Mouse (Mus musculus): ENCODE data around the gene Cyp27b1.
"Not testable (repeated sequence)": the region's sequence is repeated elsewhere in the genome, so short reads cannot be mapped to it uniquely, and the experiment has no call there.

Cyp27b1 gene

DNA sequence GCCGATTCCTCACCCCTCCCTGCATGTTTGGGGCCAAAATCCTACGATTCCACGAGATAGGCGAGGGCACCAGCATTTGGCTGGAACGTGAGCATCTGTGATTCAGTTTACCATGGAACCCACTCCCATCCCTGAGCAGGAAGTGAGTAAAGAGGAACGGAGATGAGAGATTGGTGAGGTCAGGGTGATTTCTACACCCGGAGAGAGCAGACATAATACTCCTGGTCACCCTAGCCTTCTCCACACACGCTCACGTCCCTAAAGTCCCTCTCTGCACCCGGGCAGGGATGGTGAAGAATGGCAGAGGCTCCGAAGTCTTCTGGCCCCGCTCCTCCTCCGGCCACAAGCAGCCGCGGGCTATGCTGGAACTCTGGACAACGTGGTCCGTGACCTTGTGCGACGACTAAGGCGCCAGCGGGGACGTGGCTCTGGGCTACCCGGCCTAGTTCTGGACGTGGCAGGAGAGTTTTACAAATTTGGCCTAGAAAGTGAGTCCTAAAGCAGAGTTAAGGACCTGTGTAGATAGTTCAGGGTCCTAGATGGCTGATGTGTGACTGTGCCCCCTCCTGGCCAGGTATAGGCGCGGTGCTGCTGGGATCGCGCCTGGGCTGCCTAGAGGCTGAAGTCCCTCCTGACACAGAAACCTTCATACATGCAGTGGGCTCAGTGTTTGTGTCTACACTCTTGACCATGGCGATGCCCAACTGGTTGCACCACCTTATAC, 1.5 kb downstream of the Cyp27b1 start:
- DNase-seq (ENCODE audit: low spot score in 2 of 2) = no peak

DNA sequence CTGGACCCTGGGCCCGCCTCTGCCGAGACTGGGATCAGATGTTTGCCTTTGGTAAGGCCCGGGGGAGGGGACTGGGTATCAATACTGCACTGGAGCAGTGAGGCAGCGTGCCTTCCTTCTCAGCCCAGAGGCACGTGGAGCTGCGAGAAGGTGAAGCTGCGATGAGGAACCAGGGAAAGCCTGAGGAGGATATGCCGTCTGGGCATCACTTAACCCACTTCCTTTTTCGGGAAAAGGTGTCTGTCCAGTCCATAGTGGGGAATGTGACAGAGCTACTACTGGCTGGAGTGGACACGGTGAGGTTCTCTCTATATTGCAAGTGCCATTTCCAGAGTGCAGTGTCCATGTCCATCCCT, 2.0 kb downstream of the Cyp27b1 start:
- no peak for DNase-seq (ENCODE audit: low spot score in 2 of 2)

- no peak for DNase-seq (ENCODE audit: low spot score in 2 of 2)
Measured at GRCm38 (mm10) chr10:127054646-127055045, 6.6 kb downstream of the Cyp27b1 start.

- DNase-seq (ENCODE audit: low spot score in 2 of 2) = no peak
Measured at GRCm38 (mm10) chr10:127055406-127055805, 7.4 kb downstream of the Cyp27b1 start.

DNA sequence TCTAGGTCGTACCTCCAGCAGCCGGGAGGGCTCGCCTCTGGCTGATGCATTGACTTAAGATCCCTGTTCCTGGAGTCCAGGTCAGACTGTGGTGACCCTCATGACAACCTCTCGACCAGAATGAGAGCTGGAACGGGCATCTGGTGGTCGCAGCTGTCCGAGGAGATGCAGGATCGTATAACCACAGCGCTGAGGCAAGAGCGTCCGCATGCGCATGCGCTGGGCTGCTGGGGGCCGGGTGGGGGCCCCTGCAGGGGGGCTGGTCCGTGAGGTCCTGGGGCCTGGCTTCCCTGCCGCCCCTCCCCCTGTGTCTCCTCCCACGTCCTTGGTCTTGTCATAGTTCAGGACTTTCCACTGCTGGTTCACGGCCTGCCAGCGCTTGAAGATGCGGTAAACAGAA, 8.4 kb downstream of the Cyp27b1 start:
- DNase-seq (ENCODE audit: low spot score in 2 of 2) = no peak

DNA sequence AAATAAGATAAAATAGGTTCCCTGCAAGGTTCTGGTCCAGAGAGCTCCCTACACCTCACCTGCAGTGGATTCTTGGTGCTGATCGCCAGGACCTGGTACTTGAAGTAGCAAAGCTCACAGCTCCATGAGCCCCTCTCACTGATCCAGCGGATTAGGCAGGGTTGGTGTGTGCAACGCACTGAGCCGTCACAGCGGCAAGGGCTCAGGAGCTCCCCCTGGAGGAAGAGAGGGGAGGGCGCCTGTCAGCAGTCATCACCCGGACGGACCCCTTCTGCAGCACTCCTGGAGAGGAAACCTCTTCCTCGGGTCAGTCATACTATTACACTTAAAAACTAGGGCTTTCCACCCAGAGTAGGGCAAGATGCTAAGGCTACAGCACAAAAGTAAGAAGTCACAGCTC, 10.1 kb downstream of the Cyp27b1 start:
- DNase-seq (ENCODE audit: low spot score in 2 of 2) = no peak

GRCm38 (mm10) chr10:127058708-127059107, 10.7 kb downstream of the Cyp27b1 start:
- DNase-seq (ENCODE audit: low spot score in 2 of 2) = no peak

- no peak for DNase-seq (ENCODE audit: low spot score in 2 of 2)
Measured at GRCm38 (mm10) chr10:127059174-127059967, 11.3 kb downstream of the Cyp27b1 start.

- peak in 1 of 2 experiments; percentile 79 for DNase-seq (ENCODE audit: low spot score in 2 of 2)
Measured at GRCm38 (mm10) chr10:127059968-127060916, 12.2 kb downstream of the Cyp27b1 start, which contains the start of gene March9. Gene March9, minus strand, starts transcription at chr10:127060184.

- DNase-seq (ENCODE audit: low spot score in 2 of 2) = no peak
Measured at GRCm38 (mm10) chr10:127061085-127061484, 13.0 kb downstream of the Cyp27b1 start.

DNA sequence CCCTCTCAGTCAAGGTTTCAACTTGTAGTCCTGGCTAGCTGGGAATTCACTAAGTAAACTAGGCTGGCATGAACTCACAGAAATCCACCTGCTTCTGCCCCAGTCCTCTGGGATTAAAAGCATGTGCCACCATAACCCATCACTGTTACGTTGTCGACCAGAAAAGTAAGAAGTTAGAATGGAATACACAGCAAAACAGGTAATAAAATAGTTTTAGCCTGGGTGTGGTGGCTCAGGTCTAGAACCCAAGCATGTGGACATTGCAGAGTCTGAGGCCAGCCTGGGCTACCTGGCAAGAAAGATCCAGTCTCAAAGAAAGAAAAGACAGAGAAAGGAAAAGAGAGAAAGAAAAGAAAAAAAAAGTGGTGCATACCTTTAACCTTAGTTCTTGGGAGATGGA, 13.5 kb downstream of the Cyp27b1 start:
- DNase-seq (ENCODE audit: low spot score in 2 of 2) = no peak

DNA sequence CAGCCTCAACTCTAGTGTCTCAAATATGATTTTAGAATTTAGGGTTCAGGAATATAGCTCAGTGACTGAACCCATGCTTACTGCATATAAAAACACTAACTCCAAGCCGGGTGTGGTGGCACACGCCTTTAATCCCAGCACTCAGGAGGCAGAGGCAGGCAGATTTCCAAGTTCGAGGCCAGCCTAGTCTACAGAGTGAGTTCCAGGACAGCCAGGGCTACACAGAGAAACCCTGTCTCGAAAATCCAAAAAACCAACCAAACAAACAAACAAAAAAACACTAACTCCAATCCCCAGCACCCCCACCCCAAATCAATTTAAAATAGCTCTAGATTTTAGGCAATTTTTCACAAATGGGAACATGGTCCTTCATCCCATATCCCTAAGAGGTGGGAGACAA, 14.1 kb downstream of the Cyp27b1 start:
- DNase-seq (ENCODE audit: low spot score in 2 of 2) = not testable (repeated sequence)

- no peak for DNase-seq (ENCODE audit: low spot score in 2 of 2)
Measured at GRCm38 (mm10) chr10:127062503-127062902, 14.5 kb downstream of the Cyp27b1 start.

GRCm38 (mm10) chr10:127063239-127063872, 15.3 kb downstream of the Cyp27b1 start, which contains the start of gene Cdk4:
Gene Cdk4, plus strand, starts transcription at chr10:127063534.
- DNase-seq (ENCODE audit: low spot score in 2 of 2) = peak; percentile 98 to 99

DNA sequence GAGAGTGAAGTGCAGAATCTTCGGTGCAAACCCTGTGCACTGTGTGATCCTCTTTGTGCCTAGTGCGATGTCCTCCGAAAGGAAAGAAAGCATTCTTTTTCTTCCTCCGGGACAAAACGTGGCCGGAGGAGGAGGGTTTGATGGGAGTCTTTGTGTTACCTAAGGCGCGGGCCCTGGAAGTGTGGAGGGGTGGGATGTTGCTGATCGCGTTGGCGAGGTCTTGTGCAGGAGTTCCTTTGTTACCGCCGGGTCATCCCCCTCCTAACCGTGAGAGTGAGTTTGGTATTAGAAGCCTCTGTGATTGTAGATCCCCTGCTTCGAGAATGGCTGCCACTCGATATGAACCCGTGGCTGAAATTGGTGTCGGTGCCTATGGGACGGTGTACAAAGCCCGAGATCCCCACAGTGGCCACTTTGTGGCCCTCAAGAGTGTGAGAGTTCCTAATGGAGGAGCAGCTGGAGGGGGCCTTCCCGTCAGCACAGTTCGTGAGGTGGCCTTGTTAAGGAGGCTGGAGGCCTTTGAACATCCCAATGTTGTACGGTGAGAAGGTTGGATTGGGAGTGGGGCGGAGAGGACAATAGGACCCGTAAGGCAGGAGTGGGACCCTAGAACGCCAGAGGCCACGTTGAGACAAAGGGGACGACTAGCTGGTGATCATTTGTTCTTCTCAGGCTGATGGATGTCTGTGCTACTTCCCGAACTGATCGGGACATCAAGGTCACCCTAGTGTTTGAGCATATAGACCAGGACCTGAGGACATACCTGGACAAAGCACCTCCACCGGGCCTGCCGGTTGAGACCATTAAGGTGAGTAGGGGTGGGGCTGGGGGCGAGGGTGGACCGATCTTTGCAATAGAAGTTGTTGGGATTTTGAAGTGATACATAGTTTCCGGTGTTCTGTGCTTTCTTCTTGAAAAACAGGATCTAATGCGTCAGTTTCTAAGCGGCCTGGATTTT, 16.1 kb downstream of the Cyp27b1 start:
- no peak for DNase-seq (ENCODE audit: low spot score in 2 of 2)

DNA sequence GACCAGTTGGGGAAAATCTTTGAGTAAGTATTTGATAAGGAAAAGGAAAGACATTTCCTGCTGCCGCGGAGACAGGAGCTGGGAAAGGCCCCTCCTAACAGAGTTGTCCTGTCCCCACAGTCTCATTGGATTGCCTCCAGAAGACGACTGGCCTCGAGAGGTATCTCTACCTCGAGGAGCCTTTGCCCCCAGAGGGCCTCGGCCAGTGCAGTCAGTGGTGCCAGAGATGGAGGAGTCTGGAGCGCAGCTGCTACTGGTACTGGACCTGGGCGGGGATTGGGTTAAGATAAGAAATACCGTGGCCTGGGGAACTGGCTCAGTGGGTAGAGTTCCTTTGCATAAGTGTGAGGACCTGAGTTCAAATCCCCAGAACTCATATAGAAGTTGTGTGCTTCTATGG, 17.9 kb downstream of the Cyp27b1 start:
- no peak for DNase-seq (ENCODE audit: low spot score in 2 of 2)

DNA sequence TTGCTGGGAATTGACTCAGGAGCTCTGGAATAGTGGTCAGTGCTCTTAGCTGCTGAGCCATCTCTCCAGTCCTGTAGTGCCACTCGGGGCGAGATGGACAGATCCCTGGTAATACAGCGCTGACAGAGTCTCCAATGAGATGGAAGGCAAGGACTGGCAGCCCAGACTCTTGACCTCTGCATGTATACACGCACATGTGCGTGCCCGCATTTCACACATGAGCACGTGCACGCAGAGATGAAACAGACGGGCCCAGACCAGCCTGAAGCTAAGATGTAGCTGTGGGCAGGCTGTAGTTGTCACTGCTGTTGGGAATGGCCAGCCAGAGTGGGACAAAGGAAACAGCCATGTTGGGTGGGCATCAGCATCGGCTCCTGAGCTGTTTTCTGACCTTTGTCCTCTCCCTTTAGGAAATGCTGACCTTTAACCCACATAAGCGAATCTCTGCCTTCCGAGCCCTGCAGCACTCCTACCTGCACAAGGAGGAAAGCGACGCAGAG, 18.5 kb downstream of the Cyp27b1 start:
- DNase-seq (ENCODE audit: low spot score in 2 of 2) = no peak

DNA sequence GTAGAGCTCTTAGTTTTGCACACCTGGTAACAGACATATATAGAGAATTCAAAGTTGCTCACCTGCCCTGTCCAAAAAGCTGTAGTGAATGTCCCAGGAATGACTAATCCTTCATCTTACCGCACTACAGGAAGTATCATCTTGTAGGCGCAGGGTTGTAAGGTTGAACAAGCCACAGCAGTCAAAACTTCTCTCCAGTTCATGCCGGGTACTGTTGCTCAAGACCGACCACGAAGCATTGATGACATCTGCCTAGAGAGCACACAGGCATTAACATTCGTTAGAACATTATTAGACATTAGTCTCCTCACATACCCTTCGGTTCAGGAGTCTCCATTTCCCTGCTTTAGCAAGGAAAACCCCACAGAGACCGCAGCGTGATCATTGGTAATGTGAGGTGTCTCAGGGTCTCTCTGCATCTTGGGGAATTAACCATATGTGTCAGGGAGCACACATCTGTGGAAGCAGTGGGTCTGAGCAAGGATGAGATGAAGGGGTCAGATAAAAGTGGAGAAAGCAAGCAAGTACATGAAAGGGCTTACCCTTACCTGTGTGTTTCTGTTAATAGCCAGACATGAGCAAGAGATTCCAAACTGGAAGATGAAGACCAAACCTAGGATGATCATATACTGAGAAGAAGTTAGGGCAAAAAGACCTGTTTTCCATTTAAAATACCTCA, 20.4 kb downstream of the Cyp27b1 start:
- no peak for DNase-seq (ENCODE audit: low spot score in 2 of 2)

All from right cerebral cortex, postnatal 36 days (tissue).